Mouse (Mus musculus): ENCODE results near the gene Olfr1318. TPM values are rescaled to one million over a fixed set of nuclear protein-coding genes. Genes with fewer than 3 reads are reported as not detected.

The Olfr1318 gene
- polyA plus RNA-seq (2012; rRNA removed) = not detected in 2 replicates

DNA sequence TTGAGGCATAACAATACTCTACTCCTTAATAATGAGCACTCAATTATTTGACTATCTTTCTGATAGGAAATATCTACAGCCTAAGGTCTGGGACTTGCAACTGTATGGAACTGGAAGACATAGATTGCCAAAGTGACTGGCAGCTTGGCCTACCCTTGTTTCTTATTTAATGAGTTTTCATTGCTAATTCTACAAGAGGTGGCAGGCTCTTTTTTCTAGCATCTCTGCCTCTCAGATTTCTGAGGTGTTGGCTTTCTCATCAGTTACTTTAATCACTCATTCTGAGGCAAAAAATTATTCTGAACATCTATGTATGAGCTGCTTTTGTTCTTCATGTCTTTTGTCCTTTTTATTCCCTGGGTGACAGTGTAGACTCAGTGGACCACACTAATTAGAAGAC lies at the start of gene Olfr1318:
Gene Olfr1318, plus strand, starts transcription at position 301 of the 400 bp plus-strand sequence.
- Histone ChIP-seq H3K27ac (ENCODE audit: insufficient read depth, low read length) (no peak within 1 kb of the TSS), H3K4me3 (replicated peaks; ENCODE audit: insufficient read depth, low read depth, low read length) (no peak within 1 kb of the TSS), H3K27me3 (ENCODE audit: control insufficient read depth, insufficient read depth, low read length) (no peaks in the 10 kb centered on the region), H3K4me1 (ENCODE audit: control insufficient read depth, insufficient read depth, low read length) (no peaks in the 10 kb centered on the region)
- TF ChIP-seq CTCF (IDR thresholded peaks at IDR 0.05; ENCODE audit: borderline replicate concordance, insufficient read depth, low read depth, low read length) (no peak), POLR2A (IDR thresholded peaks at IDR 0.05; ENCODE audit: borderline replicate concordance, insufficient read depth, low read length) (no peak)
- no peak for DNase-seq

DNA sequence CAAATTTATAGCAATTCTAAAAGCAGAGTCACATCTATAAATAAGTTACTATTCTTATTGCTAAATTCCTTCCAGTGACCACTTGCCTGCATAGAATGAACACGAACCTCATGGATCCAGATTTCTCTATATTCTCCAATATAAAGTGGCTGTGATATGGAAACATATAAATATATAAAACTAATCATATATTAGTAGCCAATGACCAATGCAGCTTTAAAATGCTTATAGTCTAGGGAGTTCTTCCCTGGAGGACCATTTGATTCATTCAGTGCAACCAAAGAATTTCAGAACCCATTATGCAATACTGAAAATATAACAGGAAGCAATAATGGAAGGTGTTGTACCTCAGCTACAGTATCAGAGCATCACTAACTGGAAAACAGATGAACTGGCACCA lies 38.7 kb upstream of the Olfr1318 start, which contains the start of gene Olfr1315-ps1:
Gene Olfr1315-ps1, minus strand, starts transcription at position 101 of the 400 bp plus-strand sequence.
- no peak for DNase-seq
- Histone ChIP-seq H3K27ac (ENCODE audit: insufficient read depth, low read length) (no peak within 1 kb of the TSS), H3K4me3 (replicated peaks; ENCODE audit: insufficient read depth, low read depth, low read length) (no peak within 1 kb of the TSS), H3K4me1 (ENCODE audit: control insufficient read depth, insufficient read depth, low read length) (no peaks in the 10 kb centered on the region), H3K27me3 (ENCODE audit: control insufficient read depth, insufficient read depth, low read length) (no peaks in the 10 kb centered on the region)
- 75% methylated on average over 1 of the region's 1 CpGs for WGBS
- TF ChIP-seq CTCF (IDR thresholded peaks at IDR 0.05; ENCODE audit: borderline replicate concordance, insufficient read depth, low read depth, low read length) (no peak), POLR2A (IDR thresholded peaks at IDR 0.05; ENCODE audit: borderline replicate concordance, insufficient read depth, low read length) (no peak)

DNA sequence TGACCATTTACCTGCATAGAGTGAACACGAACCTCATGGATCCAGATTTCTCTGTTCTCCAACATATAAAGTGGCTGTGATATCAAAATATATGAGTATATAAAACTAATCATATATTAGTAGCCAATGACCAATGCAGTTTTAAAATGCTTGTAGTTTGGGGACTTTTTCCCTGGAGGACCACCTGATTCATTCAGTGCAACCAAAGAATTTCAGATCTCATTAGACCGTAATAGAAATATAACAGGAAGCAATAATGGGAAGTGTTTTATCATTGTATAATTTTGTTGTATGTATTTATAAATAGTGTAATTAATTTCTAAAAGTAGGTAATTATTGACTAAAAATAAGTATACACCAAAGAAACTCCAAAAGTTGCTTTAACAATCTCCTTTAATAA lies 19.1 kb upstream of the Olfr1318 start, which contains the start of gene Olfr1316:
Gene Olfr1316, minus strand, starts transcription at position 101 of the 400 bp plus-strand sequence.
- no peaks in the 10 kb centered on the region for H3K27me3 ChIP-seq (ENCODE audit: control insufficient read depth, insufficient read depth, low read length)
- no peak for DNase-seq
- H3K4me1 ChIP-seq (ENCODE audit: control insufficient read depth, insufficient read depth, low read length) = no peaks in the 10 kb centered on the region
- 87% methylated on average over 2 of the region's 2 CpGs for WGBS
- no peak within 1 kb of the TSS for H3K4me3 ChIP-seq (replicated peaks; ENCODE audit: insufficient read depth, low read depth, low read length)
- H3K27ac ChIP-seq (ENCODE audit: insufficient read depth, low read length) = no peak within 1 kb of the TSS
- TF ChIP-seq CTCF (IDR thresholded peaks at IDR 0.05; ENCODE audit: borderline replicate concordance, insufficient read depth, low read depth, low read length) = no peak
- TF ChIP-seq POLR2A (IDR thresholded peaks at IDR 0.05; ENCODE audit: borderline replicate concordance, insufficient read depth, low read length) = no peak

DNA sequence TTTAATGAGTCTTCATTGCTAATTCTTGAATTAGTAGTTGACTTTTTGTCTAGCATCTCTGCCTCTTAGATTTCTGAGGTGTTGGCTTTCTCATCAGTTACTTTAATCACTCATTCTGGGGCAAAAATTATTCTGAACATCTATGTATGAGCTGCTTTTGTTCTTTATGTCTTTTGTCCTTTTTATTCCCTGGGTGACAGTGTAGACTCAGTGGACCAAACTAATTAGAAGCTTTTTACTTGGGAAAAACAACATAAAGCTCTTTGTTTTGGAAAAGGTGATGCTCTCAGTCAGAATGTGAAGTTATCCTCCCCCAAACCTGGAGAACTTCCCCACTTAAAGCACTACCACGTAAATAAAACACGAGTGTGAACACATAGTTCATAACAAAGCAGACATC lies 14.0 kb upstream of the Olfr1318 start, which contains the start of gene Olfr1317:
Gene Olfr1317, plus strand, starts transcription at position 301 of the 400 bp plus-strand sequence.
- 73% methylated on average over 2 of the region's 2 CpGs for WGBS
- TF ChIP-seq CTCF (IDR thresholded peaks at IDR 0.05; ENCODE audit: borderline replicate concordance, insufficient read depth, low read depth, low read length) (no peak), POLR2A (IDR thresholded peaks at IDR 0.05; ENCODE audit: borderline replicate concordance, insufficient read depth, low read length) (no peak)
- H3K27me3 ChIP-seq (ENCODE audit: control insufficient read depth, insufficient read depth, low read length) = no peaks in the 10 kb centered on the region
- H3K4me1 ChIP-seq (ENCODE audit: control insufficient read depth, insufficient read depth, low read length) = no peaks in the 10 kb centered on the region
- DNase-seq = no peak
- H3K27ac ChIP-seq (ENCODE audit: insufficient read depth, low read length) = no peak within 1 kb of the TSS
- no peak within 1 kb of the TSS for H3K4me3 ChIP-seq (replicated peaks; ENCODE audit: insufficient read depth, low read depth, low read length)

DNA sequence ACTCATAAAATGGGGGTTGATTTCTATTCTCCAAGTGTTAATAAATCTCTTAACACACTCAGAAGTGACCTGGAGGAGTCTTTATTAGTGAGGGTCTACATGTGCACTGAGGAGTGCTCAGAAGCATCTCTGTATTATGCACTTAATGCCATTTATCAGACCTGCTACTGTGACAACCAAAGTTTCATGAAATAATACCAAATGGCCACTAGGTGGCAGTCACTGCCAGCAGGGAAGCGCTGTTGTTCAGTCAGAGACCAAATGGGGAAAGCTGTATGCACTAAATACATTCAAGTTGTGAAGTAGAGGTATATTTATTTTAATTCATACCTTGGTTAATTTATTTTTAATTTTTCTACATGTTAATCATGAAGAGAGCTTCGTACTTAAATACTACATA lies 42.9 kb downstream of the Olfr1318 start:
- Histone ChIP-seq H3K27ac (ENCODE audit: insufficient read depth, low read length) (no peak overlapping the region), H3K4me3 (replicated peaks; ENCODE audit: insufficient read depth, low read depth, low read length) (no peak overlapping the region), H3K4me1 (ENCODE audit: control insufficient read depth, insufficient read depth, low read length) (no peaks in the 10 kb centered on the region), H3K27me3 (ENCODE audit: control insufficient read depth, insufficient read depth, low read length) (no peaks in the 10 kb centered on the region)
- 2% methylated on average over 2 of the region's 2 CpGs for WGBS
- TF ChIP-seq CTCF (IDR thresholded peaks at IDR 0.05; ENCODE audit: borderline replicate concordance, insufficient read depth, low read depth, low read length) (peak; percentile 84), POLR2A (IDR thresholded peaks at IDR 0.05; ENCODE audit: borderline replicate concordance, insufficient read depth, low read length) (no peak)
- DNase-seq = peak; percentile 27 to 45

DNA sequence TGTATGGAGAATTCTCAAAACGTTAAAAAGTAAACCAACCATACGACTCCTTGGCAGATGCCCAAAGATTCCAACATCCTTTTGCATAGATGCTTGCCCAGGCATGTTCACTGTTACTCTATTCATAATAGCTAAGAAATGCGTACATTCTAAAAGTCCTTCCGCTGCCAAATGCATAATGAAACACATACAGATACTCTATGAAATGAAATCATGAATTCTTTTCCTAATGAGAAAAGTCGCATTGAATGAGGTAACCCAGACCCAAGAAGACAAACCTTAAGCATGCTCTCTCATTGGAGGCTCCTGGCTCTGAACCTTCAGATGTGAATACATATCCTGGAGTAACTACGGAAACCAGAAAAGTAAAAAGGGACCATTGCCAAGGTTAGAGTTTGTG lies 49.1 kb downstream of the Olfr1318 start:
- H3K4me1 ChIP-seq (ENCODE audit: control insufficient read depth, insufficient read depth, low read length) = no peaks in the 10 kb centered on the region
- no peaks in the 10 kb centered on the region for H3K27me3 ChIP-seq (ENCODE audit: control insufficient read depth, insufficient read depth, low read length)
- TF ChIP-seq POLR2A (IDR thresholded peaks at IDR 0.05; ENCODE audit: borderline replicate concordance, insufficient read depth, low read length) = no peak
- TF ChIP-seq CTCF (IDR thresholded peaks at IDR 0.05; ENCODE audit: borderline replicate concordance, insufficient read depth, low read depth, low read length) = no peak
- H3K27ac ChIP-seq (ENCODE audit: insufficient read depth, low read length) = no peak overlapping the region
- no peak overlapping the region for H3K4me3 ChIP-seq (replicated peaks; ENCODE audit: insufficient read depth, low read depth, low read length)
- DNase-seq = no peak
- WGBS = 23% methylated on average over 6 of the region's 6 CpGs

Other genes starting within 250 kb of the Olfr1318 start
- gene Olfr1306, start 237.9 kb upstream of the Olfr1318 start, polyA plus RNA-seq (2012; rRNA removed) = not detected in 2 replicates
- not detected in 2 replicates for gene Olfr1307, start 204.8 kb upstream of the Olfr1318 start, polyA plus RNA-seq (2012; rRNA removed)
- not detected in 2 replicates for gene Olfr1308, start 189.3 kb upstream of the Olfr1318 start, polyA plus RNA-seq (2012; rRNA removed)
- gene Olfr1309, start 163.9 kb upstream of the Olfr1318 start, polyA plus RNA-seq (2012; rRNA removed) = not detected in 2 replicates
- gene Olfr1310, start 141.5 kb upstream of the Olfr1318 start, polyA plus RNA-seq (2012; rRNA removed) = not detected in 2 replicates
- gene Olfr1311, start 129.8 kb upstream of the Olfr1318 start, polyA plus RNA-seq (2012; rRNA removed) = not detected in 2 replicates
- gene Olfr1312, start 104.0 kb upstream of the Olfr1318 start, polyA plus RNA-seq (2012; rRNA removed) = not detected in 2 replicates
- gene Olfr1313, start 76.4 kb upstream of the Olfr1318 start, polyA plus RNA-seq (2012; rRNA removed) = not detected in 2 replicates
- gene Olfr1314, start 57.4 kb upstream of the Olfr1318 start, polyA plus RNA-seq (2012; rRNA removed) = not detected in 2 replicates
- not detected in 2 replicates for gene Olfr1315-ps1, start 38.8 kb upstream of the Olfr1318 start, polyA plus RNA-seq (2012; rRNA removed)
- gene Olfr1316, start 19.2 kb upstream of the Olfr1318 start, polyA plus RNA-seq (2012; rRNA removed) = not detected in 2 replicates
- not detected in 2 replicates for gene Olfr1317, start 13.9 kb upstream of the Olfr1318 start, polyA plus RNA-seq (2012; rRNA removed)
- 219 and 231 TPM in 2 replicates for gene Lpcat4, start 85.3 kb downstream of the Olfr1318 start, polyA plus RNA-seq (2012; rRNA removed)
- gene Nutm1, start 105.1 kb downstream of the Olfr1318 start, polyA plus RNA-seq (2012; rRNA removed) = not detected in 2 replicates
- gene Nop10, start 107.7 kb downstream of the Olfr1318 start, polyA plus RNA-seq (2012; rRNA removed) = 99.7 and 104 TPM in 2 replicates
- 96.9 and 98.7 TPM in 2 replicates for gene Slc12a6, start 111.6 kb downstream of the Olfr1318 start, polyA plus RNA-seq (2012; rRNA removed)
- 0.19 TPM in 1 of 2 replicates, not detected in the other for gene Gm21985, start 112.1 kb downstream of the Olfr1318 start, polyA plus RNA-seq (2012; rRNA removed)
- gene Emc4, start 213.8 kb downstream of the Olfr1318 start, polyA plus RNA-seq (2012; rRNA removed) = 249 and 256 TPM in 2 replicates
- 10.7 and 11.3 TPM in 2 replicates for gene Katnbl1, start 225.0 kb downstream of the Olfr1318 start, polyA plus RNA-seq (2012; rRNA removed)

All from cerebellum, adult 2 months (tissue).